Mouse (Mus musculus) gastrocnemius, postnatal 14 days (tissue): Measurements from ENCODE around the gene Nudt1. TPM values are rescaled to one million over a fixed set of nuclear protein-coding genes. Genes with fewer than 3 reads are reported as not detected.

Experiments used
- DNase-seq: peaks from one replicate; pipeline ENCODE4 v3.0.0; 2021; ENCODE audit warnings: mixed read lengths
- intact Hi-C: fragments of 180-260 bp; cut with DNase I; formaldehyde crosslinking; loops from one replicate; pipeline ENCODE4 v1.15.1; 2025; ENCODE audit warnings: low total_unique reads
- long read RNA-seq, 2 experiments: library from polyadenylated mRNA; stranded (forward); transcript quantifications; one replicate each; pipeline ENCODE4 v2.0.0; 2021
- total RNA-seq, 2 experiments: library from RNA; stranded (reverse); gene quantifications; 2 replicates each; pipeline ENCODE4 v1.2.3; 2021

Gene Nudt1
- total RNA-seq, result 1 to 10 TPM; 8.3 to 8.8 TPM
- long read RNA-seq, experiment 1, partial matches to known transcripts, result 0 of 7 reads
- long read RNA-seq, experiment 1, other reads (novel, unspliced or antisense), result 1 of 7 reads
- long read RNA-seq, experiment 2, partial matches to known transcripts, result 0 of 6 reads
- long read RNA-seq, experiment 2, other reads (novel, unspliced or antisense), result 0 of 6 reads

DNA sequence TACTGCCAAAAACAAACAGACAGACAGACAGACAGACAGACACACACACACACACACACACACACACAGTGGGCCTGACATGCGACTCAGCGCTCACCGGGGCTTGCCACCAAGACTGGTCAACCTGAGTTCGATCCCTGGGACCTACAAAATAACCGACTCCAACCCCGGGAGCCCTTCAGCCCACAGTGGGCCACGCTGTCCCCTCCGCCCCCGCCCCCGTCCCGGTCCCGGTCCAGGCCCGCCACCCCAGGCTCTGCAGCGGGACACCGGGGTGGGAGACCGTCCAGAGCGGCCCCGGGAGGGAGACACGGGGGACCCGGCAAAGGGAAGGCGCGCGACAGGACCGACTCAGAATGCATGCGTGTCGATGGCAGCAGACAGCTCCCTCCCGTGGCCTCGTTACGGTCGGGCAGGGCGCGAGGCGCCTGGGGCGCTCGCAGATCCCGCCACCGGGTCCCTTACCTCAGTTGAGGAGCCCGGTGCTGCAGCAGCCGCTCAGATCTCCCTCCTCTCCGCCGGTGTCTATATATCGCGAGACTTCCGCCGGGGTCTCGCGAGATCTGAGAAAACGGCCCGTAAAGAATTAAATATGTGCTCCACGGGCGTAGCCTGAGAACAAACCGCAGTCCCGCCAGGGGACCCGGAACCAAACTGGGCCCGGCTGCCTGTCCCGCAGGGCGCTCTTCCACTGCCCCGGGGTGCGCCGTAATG is at the start of gene Nudt1, which contains the start of gene Mad1l1:
Gene Nudt1 (plus strand): TSS at position 615 of the 714 bp plus-strand sequence.
Gene Mad1l1 (minus strand): TSS at position 511 of the 714 bp plus-strand sequence.
- peak; percentile 89 for DNase-seq
- intact Hi-C loops, result no loop called here

DNA sequence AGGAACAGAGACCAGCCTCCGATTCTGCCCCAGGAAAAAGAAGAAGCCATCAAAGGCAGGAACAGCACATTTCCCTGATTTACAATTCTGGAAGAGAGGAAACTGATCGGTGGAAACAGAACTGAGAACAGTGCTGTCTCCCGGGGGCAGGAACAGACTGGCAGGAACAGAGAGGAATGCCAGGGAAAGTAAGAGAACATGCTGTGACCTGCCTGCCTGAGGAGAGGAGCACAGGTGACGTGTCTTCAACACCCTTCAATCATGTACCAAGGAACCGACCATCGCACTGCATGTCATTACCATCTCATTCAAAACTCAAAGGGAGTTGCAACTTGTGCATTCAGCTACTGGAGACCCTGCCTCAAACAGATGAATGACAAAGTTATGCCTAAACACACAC is 44.7 kb upstream of the Nudt1 start:
- no peak for DNase-seq
- intact Hi-C loops, result no loop called here

DNA sequence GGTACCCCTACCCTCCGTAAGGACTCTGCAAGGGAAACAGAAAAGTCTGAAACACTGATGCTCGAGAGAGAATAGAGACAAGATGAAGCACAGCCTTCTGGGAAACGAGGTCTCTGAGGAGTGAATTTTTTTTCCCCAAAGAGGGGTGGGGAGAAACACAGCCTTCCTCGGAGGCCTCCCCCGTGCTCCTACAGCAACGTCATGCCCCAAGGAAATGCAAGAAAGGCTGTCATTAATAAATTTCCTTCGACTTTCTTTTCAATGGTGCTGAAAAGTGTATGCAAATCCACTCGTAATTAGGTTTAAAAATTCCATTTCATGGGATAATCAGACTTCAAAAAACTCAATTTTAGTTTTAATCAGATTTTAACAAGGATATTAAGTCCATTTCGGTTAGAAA is 41.3 kb upstream of the Nudt1 start:
- intact Hi-C loops, result no loop called here
- no peak for DNase-seq

DNA sequence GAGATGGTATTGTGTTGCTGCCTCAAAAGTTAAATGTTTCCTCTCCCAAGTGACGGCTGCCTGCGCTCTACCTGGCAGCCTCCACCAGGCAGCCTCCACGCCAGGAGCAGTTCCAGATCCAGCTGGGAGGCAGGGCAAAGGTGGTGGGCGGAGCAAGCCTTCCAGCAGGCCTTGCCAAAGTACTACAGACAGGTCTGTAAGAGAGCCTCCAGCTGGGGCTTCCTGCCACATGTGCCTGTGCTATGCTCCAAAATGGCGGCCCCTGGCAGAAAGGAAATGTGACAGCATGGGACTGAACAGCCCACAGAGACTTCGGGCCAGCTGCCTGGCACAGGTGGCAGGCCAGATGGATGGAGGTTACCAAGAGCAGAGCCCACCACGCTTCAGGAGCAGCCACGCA is 39.1 kb upstream of the Nudt1 start:
- intact Hi-C loops, result no loop called here
- DNase-seq, result peak; percentile 33

DNA sequence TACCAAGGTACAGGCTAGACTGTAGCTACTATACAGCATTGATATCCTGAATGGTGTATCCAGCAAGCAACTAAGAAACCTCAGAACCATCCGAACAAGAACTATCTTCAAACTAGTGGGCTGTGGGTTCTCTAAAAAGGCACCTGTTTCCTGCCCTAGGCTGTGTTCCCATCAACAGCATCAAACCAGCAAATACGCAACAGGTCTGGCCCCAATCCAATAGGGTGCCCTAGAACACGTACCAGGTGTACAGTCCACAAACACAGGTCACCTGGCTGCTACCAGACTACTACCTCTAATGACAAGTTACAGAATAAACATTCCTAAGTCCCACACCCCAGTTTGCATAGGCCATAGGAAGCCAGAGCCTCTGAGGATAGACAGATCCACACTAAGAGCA is 38.6 kb upstream of the Nudt1 start:
- intact Hi-C loops, result no loop called here
- no peak for DNase-seq

DNA sequence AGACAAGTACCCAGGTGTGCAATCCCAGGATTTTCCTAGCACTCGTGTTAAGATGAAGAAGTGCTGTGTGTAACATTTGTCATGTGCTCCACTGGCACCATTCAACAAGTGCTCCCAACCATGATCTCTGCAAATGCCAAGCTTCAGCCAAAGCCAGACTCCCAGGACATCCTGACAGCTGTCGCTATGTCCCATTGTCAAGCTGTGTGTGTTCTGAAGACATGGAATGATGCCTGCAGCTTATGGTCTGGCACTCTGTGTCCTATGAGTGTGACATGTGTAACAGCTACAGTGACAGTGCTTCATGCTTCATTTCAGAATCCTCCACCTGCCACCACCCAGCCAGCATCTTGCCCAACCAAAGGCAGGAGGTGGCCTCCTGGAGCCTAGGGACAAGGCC is 37.4 kb upstream of the Nudt1 start:
- intact Hi-C loops, result no loop called here
- DNase-seq, result no peak

DNA sequence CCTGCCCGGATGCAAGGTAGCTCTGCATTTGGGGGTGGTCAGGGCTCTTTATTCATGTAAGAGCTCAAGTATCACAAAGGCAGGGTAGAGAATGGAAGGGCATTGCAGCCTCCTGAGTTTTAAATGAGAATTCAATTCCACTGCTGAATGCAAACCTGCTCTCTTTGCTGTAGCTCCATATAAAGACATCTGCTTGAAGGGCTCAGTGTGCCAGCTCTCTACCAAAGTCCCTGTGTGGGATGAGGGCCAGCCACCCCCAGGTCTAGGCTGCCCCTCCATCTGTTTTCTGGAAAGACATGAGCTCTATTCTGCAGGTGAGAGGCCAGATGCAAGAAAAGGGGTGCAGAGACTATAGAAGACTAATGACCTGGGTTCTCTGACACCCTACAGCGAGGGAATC is 36.7 kb upstream of the Nudt1 start:
- intact Hi-C loops, result no loop called here
- no peak for DNase-seq

DNA sequence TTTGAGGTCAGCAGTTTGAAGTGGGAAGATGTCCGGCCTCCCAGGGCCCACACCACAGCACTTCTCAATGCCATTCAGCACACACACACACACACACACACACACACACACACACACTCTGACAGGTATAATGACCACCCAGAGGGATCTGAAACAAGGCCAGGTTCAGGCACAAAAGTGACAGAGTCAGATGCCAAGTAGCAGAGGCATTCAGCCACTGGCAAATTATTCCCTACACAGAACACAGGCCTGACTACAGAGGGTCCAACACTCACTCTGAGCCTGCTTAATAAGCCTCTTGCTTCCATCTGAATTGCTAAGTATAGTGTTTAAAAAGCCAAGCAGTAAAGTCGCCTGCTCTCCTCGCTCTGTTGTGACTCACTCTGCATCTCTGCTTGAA is 33.2 kb upstream of the Nudt1 start:
- no peak for DNase-seq
- intact Hi-C loops, result no loop called here

DNA sequence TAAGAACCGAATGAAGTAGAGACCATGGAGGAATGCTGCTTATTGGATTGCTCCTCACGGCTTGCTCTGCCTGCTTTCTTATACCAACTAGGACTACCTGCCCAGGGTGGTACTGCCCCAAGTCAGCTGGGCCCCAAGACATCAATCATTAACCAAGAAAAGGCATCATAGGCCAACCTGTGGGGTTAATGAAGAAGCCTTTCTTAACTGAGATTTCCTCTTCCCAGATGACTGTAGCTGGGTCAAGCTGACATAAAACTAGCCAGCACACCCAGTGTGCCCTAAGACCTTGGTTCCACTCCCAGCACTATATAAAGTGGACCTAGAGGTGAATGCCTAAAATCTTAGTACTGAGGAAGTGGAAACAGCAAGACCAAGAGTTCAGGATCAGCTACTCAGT is 32.3 kb upstream of the Nudt1 start:
- DNase-seq, result no peak
- intact Hi-C loops, result no loop called here

DNA sequence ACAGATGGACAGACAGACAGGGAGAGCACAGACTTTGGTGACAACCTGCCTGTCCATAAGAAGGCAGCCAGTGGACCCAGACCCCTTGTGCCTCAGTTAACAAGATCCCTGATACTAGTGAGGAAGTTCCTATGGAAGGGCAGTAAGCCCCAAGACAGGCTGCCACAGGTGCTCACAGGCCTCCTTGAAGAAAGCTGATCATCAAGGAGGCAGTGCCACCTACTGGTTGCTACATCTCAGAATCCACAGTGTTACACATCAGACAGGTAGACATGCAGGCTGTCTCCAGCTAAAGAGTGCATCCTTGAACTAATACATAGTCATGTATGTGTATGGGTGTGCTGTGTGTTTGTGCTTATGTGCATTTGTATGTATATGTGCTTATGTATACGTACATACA is 29.3 kb upstream of the Nudt1 start:
- peak; percentile 36 for DNase-seq
- intact Hi-C loops, result loop anchor here (5.0 to 10.0 kb wide), 3 partner anchors 95 to 455 kb away; no protein-coding TSS in a partner anchor

DNA sequence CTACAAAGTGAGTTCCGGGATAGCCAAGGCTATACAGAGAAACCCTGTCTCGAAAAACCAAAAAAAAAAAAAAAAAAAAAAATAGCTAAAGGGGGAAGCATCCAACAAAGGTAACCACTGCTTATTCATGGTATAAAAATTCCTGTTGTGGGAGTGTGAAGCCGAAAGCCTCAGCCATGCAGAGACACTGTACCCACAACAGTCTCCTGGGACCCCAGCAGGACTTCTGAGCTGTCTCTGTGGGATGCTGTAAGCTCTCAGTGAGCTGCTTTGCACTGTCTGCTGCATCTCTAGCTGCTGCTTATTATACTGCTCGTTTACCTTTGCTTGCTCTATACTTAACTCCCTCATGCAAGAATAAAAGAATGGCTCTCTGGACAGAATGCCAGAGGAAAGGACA is 23.2 kb upstream of the Nudt1 start:
- intact Hi-C loops, result loop anchor here (10.0 kb wide), 1 partner anchor 253 kb away; no protein-coding TSS in a partner anchor

DNA sequence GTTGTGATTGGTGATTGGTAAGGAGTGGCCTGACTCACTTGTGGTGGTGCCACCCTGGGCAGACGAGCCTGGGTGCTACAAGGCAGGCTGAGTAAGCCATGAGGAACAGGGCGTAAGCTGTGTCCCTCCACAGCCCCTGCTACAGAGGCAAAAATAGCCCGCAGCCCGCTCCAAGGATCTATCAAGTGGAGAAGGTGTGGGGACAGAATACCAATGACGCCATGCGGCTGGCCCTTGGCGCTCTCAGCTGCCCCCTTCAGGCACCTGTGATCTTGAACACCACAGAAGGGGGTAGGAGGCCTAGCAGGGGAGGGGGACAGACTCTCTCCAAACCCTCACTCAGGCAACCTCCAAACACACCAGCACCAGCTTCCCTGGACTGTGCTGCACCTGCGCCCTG is 15.4 kb upstream of the Nudt1 start:
- no peak for DNase-seq
- intact Hi-C loops, result no loop called here

More for the DNA sequence above, 23.2 kb upstream of the Nudt1 start:
- DNase-seq, result no peak

DNA sequence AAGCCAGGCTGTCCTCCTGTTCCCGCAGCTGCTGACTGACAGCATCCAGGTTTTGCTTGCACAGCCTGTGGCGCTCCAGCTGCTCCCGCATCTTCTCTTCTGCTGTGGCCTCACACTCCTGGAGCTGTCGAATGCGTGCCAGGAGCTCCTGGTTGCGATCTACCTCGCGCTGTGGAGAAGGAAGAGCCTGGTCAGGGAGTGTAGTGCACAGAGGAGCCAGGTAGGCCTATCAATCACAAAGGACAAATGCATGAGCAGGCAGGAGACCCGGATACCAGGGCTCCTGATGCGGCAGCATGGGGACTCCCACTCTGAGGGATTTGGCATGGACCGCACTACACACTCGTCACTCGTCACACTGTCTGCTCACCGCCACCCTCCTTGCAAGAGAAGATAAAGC is 13.9 kb upstream of the Nudt1 start:
- no peak for DNase-seq
- intact Hi-C loops, result no loop called here

DNA sequence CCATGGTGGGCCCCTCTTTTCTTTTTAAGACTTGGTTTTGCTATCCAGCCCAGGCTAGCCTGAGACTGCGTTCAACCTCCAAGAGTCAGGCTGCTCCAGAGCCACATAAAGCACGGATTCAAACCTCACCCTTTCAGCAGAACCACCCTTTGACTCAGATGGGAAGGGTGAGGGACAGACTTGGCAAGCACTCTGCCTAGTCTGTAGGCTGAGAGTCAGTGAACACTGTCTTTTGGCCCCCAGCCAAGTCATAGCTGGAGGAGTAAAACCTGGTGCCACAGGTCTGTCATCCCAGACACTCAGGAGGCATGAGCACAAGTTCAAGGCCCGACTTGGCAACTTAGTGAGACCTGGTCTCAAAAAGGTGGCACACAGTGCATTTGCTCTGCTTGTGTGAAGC is 4.7 kb upstream of the Nudt1 start:
- intact Hi-C loops, result no loop called here
- DNase-seq, result no peak

DNA sequence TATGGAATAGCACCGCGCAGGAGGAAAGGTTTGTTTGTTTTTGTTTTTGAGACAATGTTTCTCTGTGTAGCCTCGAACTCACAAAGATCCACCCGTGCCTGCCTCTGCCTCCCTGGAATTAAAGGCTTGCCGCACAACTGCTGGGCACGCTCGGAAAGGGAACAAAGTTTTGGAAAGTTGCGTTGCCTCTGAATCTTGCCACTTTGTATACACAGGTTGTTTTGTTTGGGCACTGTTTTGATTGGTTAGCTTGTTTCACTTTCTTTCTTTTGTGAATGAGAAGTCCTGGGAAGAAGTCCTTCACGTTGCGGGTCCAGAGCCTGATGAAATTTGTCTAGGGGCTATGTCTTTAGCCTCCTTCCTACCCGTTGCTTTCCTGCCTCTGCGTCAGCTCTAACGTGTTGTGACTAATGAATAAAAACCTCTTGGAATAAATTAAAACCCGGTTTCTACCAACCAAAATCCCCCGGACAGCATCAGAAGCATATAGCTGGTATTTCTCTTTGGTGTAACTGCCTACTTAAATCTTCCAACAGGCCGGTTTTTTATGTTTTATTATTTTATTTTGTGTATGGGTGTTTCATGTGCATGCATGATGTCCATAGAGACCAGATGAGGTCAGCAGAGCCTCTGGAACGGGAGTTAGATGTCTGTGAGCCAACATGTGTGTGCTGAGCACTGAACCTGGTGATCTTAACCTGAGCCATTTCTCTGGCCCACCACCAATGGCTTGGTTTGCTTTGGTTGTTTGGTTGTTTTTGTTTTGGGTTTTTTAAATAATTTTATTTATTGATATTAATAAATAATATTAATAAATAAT is 510 bp downstream of the Nudt1 start:
- no peak for DNase-seq
- intact Hi-C loops, result no loop called here

DNA sequence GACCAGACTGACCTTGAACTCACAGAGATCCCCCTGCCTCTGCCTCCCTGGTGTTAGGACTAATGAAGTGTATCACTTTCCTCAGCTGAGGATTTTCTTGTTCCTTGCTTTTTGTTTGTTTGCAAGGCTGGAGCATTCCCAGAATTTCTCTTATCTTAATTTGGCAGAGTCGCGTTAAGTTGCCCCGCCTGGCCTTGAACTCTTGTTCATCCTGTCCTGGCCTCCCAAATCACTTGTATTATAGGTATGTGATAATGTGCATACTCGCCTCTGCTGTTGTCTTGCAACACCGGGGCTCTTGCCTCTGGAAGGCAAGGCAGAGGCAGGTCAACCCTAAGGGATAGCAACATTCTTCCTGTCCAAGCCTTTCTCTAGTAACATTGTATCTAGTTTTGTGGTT is 2.6 kb downstream of the Nudt1 start:
- no peak for DNase-seq
- intact Hi-C loops, result no loop called here

DNA sequence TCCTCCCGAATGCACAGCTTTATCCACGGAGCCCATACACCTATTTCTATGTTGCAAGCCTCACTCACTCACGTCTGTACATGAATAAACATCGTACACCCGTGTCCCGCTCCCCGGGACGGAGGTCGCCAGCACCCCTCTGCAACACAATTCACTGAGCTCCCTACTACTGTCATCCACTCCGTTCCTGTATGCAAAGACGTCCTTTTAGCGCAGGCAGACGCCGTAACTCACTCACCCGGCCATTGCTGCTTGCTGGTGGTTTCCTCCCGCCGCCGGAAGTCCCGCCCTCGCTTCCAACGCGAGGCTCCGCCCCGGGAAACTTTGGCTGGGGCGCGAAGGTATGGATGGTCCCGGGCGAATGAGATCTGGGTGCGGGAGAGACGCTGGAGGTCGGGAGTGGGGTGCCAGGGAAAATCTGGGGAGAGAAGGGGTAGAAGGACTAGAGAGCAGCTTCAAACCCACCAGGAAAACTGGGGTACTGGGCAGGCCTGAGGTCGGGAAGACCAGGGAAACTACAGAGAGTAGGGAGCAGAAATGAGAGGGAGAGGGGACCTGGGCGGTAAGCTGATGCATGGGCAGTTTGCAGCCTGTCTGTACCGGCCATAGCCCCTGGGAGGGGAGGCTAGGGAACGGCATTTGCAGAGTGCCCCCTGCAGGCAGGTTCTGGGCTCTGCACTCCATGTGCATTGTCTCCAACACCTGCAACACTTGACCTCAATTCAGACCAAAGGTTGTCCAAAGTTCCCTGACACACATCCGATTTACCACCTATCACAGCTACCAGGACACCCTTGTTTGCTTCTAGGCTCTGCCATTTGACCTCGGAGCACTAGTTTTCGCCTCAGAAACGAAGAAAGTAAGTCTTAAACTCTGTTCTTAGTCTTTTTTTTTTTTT is 10.4 kb downstream of the Nudt1 start, which contains the start of gene Mrm2:
Gene Mrm2 (minus strand): TSS at position 284 of the 898 bp plus-strand sequence.
- intact Hi-C loops, result loop anchor here (5.0 kb wide), 1 partner anchor 495 kb away; no protein-coding TSS in a partner anchor
- peak; percentile 82 for DNase-seq

DNA sequence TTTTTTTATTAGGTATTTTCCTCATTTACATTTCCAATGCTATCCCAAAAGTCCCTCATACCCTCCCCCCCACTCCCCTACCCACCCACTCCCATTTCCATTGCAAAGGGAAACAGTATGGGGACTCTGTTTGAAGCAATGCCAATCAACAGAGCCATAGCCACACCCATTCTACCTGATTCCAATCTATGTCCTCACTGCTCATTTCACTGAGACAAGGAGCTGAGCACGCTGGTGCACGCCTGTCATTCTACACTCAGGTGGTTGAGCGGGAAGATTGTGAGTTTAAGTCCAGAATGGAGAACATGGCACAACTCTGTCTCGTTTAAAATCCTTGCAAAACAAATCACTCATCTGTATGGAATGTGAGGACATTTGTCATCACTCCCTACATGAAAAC is 11.1 kb downstream of the Nudt1 start:
- intact Hi-C loops, result loop anchor here (5.0 kb wide), 1 partner anchor 495 kb away; no protein-coding TSS in a partner anchor

DNA sequence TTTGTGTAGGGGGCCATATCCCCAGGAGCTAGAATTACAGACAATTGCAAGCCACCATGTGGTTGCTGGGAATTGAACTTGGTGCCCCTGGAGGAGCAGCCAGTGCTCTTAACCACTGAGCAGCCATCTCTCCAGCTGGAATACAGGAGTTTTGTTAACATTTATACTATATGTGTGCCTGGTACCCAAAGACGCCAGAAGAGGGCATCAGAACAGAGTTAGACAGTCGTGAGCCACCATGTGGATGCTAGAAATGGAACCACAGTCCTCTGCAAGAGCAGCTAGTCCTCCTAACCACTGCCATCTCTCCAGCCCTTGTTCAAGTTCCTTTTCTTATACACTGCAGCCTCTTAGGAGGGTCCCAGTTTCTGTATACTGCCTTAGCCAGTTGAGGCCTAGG is 12.2 kb downstream of the Nudt1 start:
- no peak for DNase-seq
- intact Hi-C loops, result loop anchor here (5.0 kb wide), 1 partner anchor 496 kb away; no protein-coding TSS in a partner anchor

More for the DNA sequence above, 11.1 kb downstream of the Nudt1 start:
- no peak for DNase-seq
